Mouse (Mus musculus): ENCODE data around the gene Rad51b. TPM values are rescaled to one million over a fixed set of nuclear protein-coding genes. Genes with fewer than 3 reads are reported as not detected.

The Rad51b gene
- total and polyA plus RNA-seq, 3 experiments = 6.5 to 8.6 (median 8.5) TPM

DNA sequence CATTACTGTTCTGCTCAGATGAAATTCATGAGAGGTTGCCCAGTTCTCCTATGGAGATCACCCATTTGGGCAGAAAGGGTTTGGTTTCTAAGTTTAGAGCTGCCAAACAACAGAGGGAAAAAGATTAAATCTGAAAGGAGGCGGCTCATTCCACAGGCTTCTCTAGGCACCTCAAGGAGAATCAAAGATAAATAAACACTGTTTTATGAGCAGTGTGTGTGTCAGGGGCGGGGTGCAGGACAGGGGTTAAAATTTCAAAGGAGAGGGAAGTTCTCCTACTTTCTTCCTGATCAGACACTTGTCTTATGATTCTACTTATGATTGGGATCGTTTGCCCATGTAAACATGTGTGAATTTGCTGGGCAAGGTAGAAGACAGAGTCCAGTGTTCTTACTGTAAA lies 166.3 kb downstream of the Rad51b start:
- no peaks in the 10 kb centered on the region for H3K27me3 ChIP-seq (replicated peaks)
- H3K36me3 ChIP-seq (replicated peaks in 1 of 2; ENCODE audit: control insufficient read depth in 1 of 2, insufficient read depth in 1 of 2, low read length in 1 of 2) = peaks cover 0 to 4% of the 10 kb centered on the region in 2 experiments
- DNase-seq (ENCODE audit: extremely low read depth) = no peak
- H3K27ac ChIP-seq (ENCODE audit: insufficient read depth, low read depth) = no peak overlapping the region
- in situ Hi-C loops (cut with MboI; ENCODE audit: low pct_ligation_motif_present, low pct_unique_long_range_greater_than_20kb, low sequenced_read_pairs) (no loop called here), dilution Hi-C loops (cut with MboI; ENCODE audit: extremely low pct_ligation_motif_present, extremely low pct_unique_long_range_greater_than_20kb, low sequenced_read_pairs) (no loop called here)
- TF ChIP-seq ZC3H11A (IDR thresholded peaks at IDR 0.05; ENCODE audit: low read depth, low read length) = no peak
- no peak for TF ChIP-seq TCF12 (IDR thresholded peaks at IDR 0.05; ENCODE audit: low read depth, low read length)
- TF ChIP-seq MAZ (IDR thresholded peaks at IDR 0.05; ENCODE audit: low read depth, low read length) = no peak
- TF ChIP-seq ZKSCAN1 (IDR thresholded peaks at IDR 0.05; ENCODE audit: borderline replicate concordance, low read depth, low read length) = no peak
- no peak for TF ChIP-seq MAX (IDR thresholded peaks at IDR 0.05; ENCODE audit: low read length)
- TF ChIP-seq SIN3A (IDR thresholded peaks at IDR 0.05; ENCODE audit: low read length) = no peak
- TF ChIP-seq HCFC1 (IDR thresholded peaks at IDR 0.05; ENCODE audit: low read depth, low read length) = no peak
- no peak for TF ChIP-seq MYC (IDR thresholded peaks at IDR 0.05; ENCODE audit: low read depth, low read length)
- no peak for TF ChIP-seq RCOR1 (conservative IDR thresholded peaks at IDR 0.05; ENCODE audit: low read depth, low read length)
- no peak for TF ChIP-seq CHD1 (IDR thresholded peaks at IDR 0.05; ENCODE audit: low read depth, low read length)
- no peak for TF ChIP-seq E2F4 (IDR thresholded peaks at IDR 0.05; ENCODE audit: insufficient replicate concordance, low read depth, low read length)
- TF ChIP-seq JUN (IDR thresholded peaks at IDR 0.05; ENCODE audit: insufficient read depth, low read depth, low read length) = no peak
- peaks cover 5 to 6% of the 10 kb centered on the region in 2 experiments; a peak in 3 of 4 replicates for H3K4me1 ChIP-seq (ENCODE audit: control insufficient read depth in 1 of 2, insufficient read depth in 2 of 2)
- H3K9me3 ChIP-seq (replicated peaks; ENCODE audit: low read length) = peaks cover 2% of the 10 kb centered on the region
- H3K9ac ChIP-seq (ENCODE audit: insufficient read depth, low read depth) = no peak overlapping the region
- peaks cover 2% of the 10 kb centered on the region; the same call in 1 of the 2 replicates for H3K79me2 ChIP-seq (replicated peaks; ENCODE audit: control insufficient read depth, extremely low read depth, insufficient read depth, poor library complexity, severe bottlenecking)
- no peak overlapping the region for H3K4me3 ChIP-seq (replicated peaks in 1 of 3; ENCODE audit: low read depth in 2 of 3, low read length in 2 of 3, poor library complexity in 1 of 3)
- no peak overlapping the region for H3K4me2 ChIP-seq (ENCODE audit: insufficient read depth, low read depth, poor library complexity, severe bottlenecking)

DNA sequence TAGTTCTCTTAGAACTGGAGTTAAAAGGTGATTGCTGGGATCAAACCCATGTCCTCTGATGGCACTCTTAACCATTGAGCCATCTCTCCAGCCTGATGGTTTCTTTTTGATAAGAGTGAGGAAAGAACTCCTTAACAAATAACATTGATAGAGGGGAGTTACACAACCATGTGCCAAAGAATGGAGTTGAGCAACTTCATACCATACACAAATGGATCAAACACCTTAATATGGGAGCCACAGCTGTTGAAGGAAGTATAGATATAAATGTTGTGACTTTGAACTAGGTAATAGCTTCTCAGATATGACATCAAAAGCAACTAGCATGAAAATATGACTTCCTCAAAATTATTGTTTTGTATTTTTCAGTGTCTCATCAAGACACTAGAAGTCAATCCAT lies 173.0 kb downstream of the Rad51b start:
- dilution Hi-C loops (cut with MboI; ENCODE audit: extremely low pct_ligation_motif_present, extremely low pct_unique_long_range_greater_than_20kb, low sequenced_read_pairs) (no loop called here), in situ Hi-C loops (cut with MboI; ENCODE audit: low pct_ligation_motif_present, low pct_unique_long_range_greater_than_20kb, low sequenced_read_pairs) (no loop called here)
- H3K4me2 ChIP-seq (ENCODE audit: insufficient read depth, low read depth, poor library complexity, severe bottlenecking) = no peak overlapping the region
- H3K4me1 ChIP-seq (ENCODE audit: control insufficient read depth in 1 of 2, insufficient read depth in 2 of 2) = no peaks in the 10 kb centered on the region
- H3K79me2 ChIP-seq (replicated peaks; ENCODE audit: control insufficient read depth, extremely low read depth, insufficient read depth, poor library complexity, severe bottlenecking) = no peaks in the 10 kb centered on the region
- no peak for TF ChIP-seq JUN (IDR thresholded peaks at IDR 0.05; ENCODE audit: insufficient read depth, low read depth, low read length)
- TF ChIP-seq MAFK (IDR thresholded peaks at IDR 0.05; ENCODE audit: insufficient replicate concordance, low read length) = no peak
- TF ChIP-seq ZMIZ1 (IDR thresholded peaks at IDR 0.05; ENCODE audit: low read depth, low read length) = no peak
- TF ChIP-seq SIN3A (IDR thresholded peaks at IDR 0.05; ENCODE audit: low read length) = no peak
- no peak for TF ChIP-seq MXI1 (IDR thresholded peaks at IDR 0.05; ENCODE audit: low read depth, low read length)
- TF ChIP-seq CHD1 (IDR thresholded peaks at IDR 0.05; ENCODE audit: low read depth, low read length) = no peak
- TF ChIP-seq MAZ (IDR thresholded peaks at IDR 0.05; ENCODE audit: low read depth, low read length) = no peak
- no peak for TF ChIP-seq USF1 (IDR thresholded peaks at IDR 0.05; ENCODE audit: low read depth, low read length)
- no peak for TF ChIP-seq SMC3 (IDR thresholded peaks at IDR 0.05; ENCODE audit: low read depth, low read length)
- peaks cover 0 to 4% of the 10 kb centered on the region in 2 experiments for H3K36me3 ChIP-seq (replicated peaks in 1 of 2; ENCODE audit: control insufficient read depth in 1 of 2, insufficient read depth in 1 of 2, low read length in 1 of 2)
- no peak overlapping the region for H3K9ac ChIP-seq (ENCODE audit: insufficient read depth, low read depth)
- no peak overlapping the region for H3K27ac ChIP-seq (ENCODE audit: insufficient read depth, low read depth)
- H3K9me3 ChIP-seq (replicated peaks; ENCODE audit: low read length) = peaks cover 2% of the 10 kb centered on the region
- no peaks in the 10 kb centered on the region for H3K27me3 ChIP-seq (replicated peaks)
- no peak for DNase-seq (ENCODE audit: extremely low read depth)
- H3K4me3 ChIP-seq (replicated peaks in 1 of 3; ENCODE audit: low read depth in 2 of 3, low read length in 2 of 3, poor library complexity in 1 of 3) = no peak overlapping the region
